Mouse (Mus musculus) left cerebral cortex, adult 18-20 months (tissue): ENCODE measurements at regions not wholly inside any gene's neighbourhood (a gene's known extent, or its start where the extent isn't known, plus 50 kb on each side); places are given as distances from the start of the nearest gene placed in this dataset.
A peak's percentile ranks its signal among the peaks of the same experiment; 100 is the strongest.

ENCODE experiments used
- DNase-seq, 2 experiments: peaks; one replicate each; pipeline ENCODE4 v3.0.0; 2021 to 2022; ENCODE audit warnings: low spot score in 2 of 2, mixed read lengths in 1 of 2

DNA sequence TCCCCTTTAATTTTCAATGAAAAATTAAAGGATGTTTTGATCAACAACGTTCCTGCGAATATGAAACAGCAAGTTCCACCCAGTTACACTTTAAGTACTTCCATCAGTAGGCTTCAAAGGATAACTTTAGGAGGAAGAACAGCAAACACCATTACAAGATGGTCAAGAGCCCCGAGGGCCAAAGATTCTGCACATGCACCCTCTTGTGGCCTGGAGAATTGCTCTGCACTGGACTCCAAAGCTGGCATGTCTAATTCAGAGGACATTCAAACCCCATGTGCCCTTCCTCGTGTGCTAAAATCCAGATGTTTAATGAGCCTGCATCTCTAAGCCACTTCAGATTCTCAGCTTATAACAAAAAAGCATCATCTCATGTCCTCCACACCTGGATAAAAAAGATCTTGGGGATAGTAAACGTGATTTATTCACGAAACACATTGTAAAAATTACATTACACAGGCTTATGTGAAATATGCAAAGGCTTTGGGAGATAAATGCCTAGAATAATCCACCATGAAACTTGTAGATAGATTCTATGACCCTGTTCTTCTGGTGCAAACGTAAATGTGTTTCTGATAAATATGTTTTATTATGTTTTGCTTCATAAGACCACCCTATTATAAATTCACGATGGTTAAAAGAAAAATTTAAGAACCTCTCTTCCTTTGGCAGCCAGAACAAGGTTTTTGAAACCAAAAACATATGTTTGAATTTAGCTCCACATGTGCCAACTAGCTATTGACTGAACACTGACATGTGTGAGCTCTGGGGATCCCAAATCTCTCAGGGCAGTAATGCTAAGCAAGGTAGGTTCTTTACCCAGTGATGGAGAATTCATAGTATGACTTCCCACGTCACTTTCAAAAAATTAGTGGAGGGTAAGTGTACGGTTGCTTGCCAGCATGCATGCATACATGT lies 100.6 kb upstream of the Rfx3 start:
- DNase-seq, result no peak

DNA sequence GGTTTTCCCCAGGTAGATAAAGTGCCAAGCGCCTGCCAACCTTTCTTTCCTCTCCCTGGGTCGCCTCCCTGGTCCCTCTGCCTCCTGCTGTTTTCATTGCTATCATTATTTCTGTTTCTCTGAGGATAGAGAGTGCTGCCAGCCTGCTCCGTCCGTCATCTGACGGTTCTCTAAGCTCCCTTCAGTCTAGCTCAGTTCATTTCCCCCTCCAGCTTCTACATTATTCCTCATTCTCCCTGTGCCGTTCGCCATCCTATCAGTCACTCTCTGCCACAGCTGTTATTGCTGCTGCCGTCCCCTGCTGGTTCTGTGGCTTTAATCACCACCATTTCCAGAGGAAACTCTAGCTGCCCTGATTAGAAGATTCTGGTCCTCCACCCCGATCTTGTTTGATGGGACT lies 84.7 kb upstream of the Rfx3 start:
- no peak for DNase-seq

DNA sequence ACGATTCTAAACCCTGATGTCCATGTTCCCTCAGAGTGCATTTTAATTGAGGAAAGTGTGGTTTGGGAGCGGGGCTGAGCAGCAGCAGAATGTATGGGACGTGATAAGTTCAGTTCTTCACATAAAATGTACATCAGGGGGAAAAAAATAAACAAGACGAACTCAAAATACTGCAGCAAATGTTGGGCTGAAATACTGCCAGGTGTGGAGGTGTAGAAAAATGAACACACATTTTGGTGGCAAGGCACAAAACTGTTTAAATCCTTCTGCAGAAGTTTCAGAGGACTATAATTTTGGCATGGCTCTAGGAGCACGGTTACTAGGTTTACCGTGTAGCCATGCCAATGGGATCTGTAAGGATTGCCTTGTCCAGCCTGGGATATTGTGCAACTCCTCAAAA lies 81.3 kb upstream of the Rfx3 start:
- peak; percentile 34 to 53 for DNase-seq

GRCm38 (mm10) chr19:28087607-28088546 lies 76.9 kb upstream of the Rfx3 start:
- DNase-seq, result peak in 1 of 2 experiments; percentile 16

DNA sequence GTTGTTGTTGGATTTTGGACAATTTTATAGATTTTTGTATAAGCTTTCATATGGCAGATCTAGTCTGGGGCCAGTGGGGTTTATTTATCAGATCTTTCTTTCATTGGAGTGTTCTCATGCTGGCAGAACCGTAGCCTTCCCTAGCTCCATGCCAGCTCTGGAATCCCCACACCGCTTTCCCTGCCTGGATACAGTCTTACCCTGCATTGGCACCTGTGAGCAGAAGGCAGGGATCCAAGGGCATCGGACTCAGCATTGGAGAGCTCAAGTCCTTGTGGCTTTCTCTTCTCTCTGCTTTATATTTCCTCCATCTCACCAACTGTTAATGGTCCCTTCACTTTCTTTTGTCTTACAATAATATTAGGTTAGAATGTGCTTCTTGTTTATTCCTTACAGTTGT lies 59.4 kb upstream of the Rfx3 start:
- no peak for DNase-seq
